Mouse (Mus musculus) embryonic fibroblast, embryonic 13.5 days (primary cell): Measurements from ENCODE around the gene Aimp2.

Experiments
- CTCF ChIP-seq: IDR thresholded peaks from 2 replicates; pipeline ENCODE4 v1.5.1; 2011; ENCODE audit warnings: mild to moderate bottlenecking, control low read depth, low read length, moderate library complexity, borderline replicate concordance; ENCODE audit not compliant: insufficient read depth
- POLR2A ChIP-seq: IDR thresholded peaks from 2 replicates; pipeline ENCODE4 v1.6.1; 2011; ENCODE audit warnings: low read depth, mild to moderate bottlenecking, control low read depth, low read length, moderate library complexity

- TF ChIP-seq CTCF (peak; percentile 56; the same call in 1 of the 2 replicates), POLR2A (no peak)
Observed at GRCm38 (mm10) chr5:143917418-143917817, 7.8 kb upstream of the Aimp2 start.
